Mouse (Mus musculus) cortical plate, adult 2 months (tissue): Measurements from ENCODE around the gene Kcnj5.

ENCODE experiments used
- CTCF ChIP-seq: fragments of 200-500 bp; IDR thresholded peaks from 2 replicates; pipeline ENCODE4 v1.5.1; 2011; ENCODE audit warnings: mild to moderate bottlenecking, control low read depth, low read length; ENCODE audit not compliant: insufficient read depth; ENCODE audit errors: extremely low read depth
- POLR2A ChIP-seq: fragments of 200-500 bp; IDR thresholded peaks from 2 replicates; pipeline ENCODE4 v1.6.1; 2011; ENCODE audit warnings: mild to moderate bottlenecking, low read length, control low read depth; ENCODE audit not compliant: insufficient read depth; ENCODE audit errors: extremely low read depth

DNA sequence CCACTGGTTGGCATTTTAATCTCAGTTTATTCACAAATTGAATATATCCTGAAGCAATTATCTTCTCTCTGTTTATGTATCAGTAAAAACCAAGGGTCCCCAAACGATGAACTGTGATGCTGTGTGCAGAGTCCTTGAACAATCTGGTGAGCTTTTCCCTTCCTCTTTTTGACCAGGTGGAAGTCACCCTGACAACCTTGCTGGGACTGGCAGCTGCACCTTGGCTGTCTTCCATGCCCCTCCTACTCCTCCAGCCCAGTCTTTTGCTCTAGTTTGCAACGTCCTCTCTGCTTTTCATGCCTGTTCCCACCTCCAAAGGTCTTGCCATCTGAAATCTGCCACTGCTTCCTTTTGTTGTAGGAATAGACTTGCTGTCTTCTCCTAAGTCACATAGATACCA lies 24.7 kb upstream of the Kcnj5 start:
- TF ChIP-seq CTCF (no peak), POLR2A (no peak)
